Mouse (Mus musculus): ENCODE results near the gene Nrip1. TPM values are rescaled to one million over a fixed set of nuclear protein-coding genes. Genes with fewer than 3 reads are reported as not detected.

Gene Nrip1
- polyA plus RNA-seq, 1 experiment from 2014 or later = 29.0 TPM

- Histone ChIP-seq H3K4me1 (ENCODE audit: control insufficient read depth, insufficient read depth, low read length) (no peaks in the 10 kb centered on the region), H3K4me3 (ENCODE audit: low read depth, low read length) (no peak overlapping the region), H3K4me2 (ENCODE audit: low read depth, low read length) (no peak overlapping the region), H3K36me3 (replicated peaks; ENCODE audit: control insufficient read depth, insufficient read depth, low read depth, low read length) (no peaks in the 10 kb centered on the region), H3K9ac (replicated peaks; ENCODE audit: low read length) (no peak overlapping the region), H3K27ac (replicated peaks; ENCODE audit: low read depth, low read length) (no peak overlapping the region), H3K9me3 (replicated peaks; ENCODE audit: control insufficient read depth, low read length) (no peaks in the 10 kb centered on the region), H3K27me3 (ENCODE audit: control insufficient read depth, insufficient read depth, low read length) (no peaks in the 10 kb centered on the region)
- no peak for ATAC-seq (replicated peaks; ENCODE audit: insufficient number of reproducible peaks, low FRiP score, low TSS enrichment, low read depth)
- 84% methylated on average over 18 of the region's 18 CpGs for WGBS
- no peak for DNase-seq (ENCODE audit: low spot score)
Observed at GRCm38 (mm10) chr16:76249345-76250091, 124.1 kb downstream of the Nrip1 start.

- Histone ChIP-seq H3K4me2 (ENCODE audit: low read depth, low read length) (no peak overlapping the region), H3K9me3 (replicated peaks; ENCODE audit: control insufficient read depth, low read length) (no peaks in the 10 kb centered on the region), H3K4me3 (ENCODE audit: low read depth, low read length) (no peak overlapping the region), H3K36me3 (replicated peaks; ENCODE audit: control insufficient read depth, insufficient read depth, low read depth, low read length) (no peaks in the 10 kb centered on the region), H3K27ac (replicated peaks; ENCODE audit: low read depth, low read length) (no peak overlapping the region), H3K9ac (replicated peaks; ENCODE audit: low read length) (no peak overlapping the region), H3K27me3 (ENCODE audit: control insufficient read depth, insufficient read depth, low read length) (no peaks in the 10 kb centered on the region), H3K4me1 (ENCODE audit: control insufficient read depth, insufficient read depth, low read length) (no peaks in the 10 kb centered on the region)
- ATAC-seq (replicated peaks; ENCODE audit: insufficient number of reproducible peaks, low FRiP score, low TSS enrichment, low read depth) (no peak), DNase-seq (ENCODE audit: low spot score) (no peak)
- 90% methylated on average over 2 of the region's 2 CpGs for WGBS
Observed at GRCm38 (mm10) chr16:76242850-76243249, 130.8 kb downstream of the Nrip1 start.

- H3K9me3 ChIP-seq (replicated peaks; ENCODE audit: control insufficient read depth, low read length) = no peaks in the 10 kb centered on the region
- H3K9ac ChIP-seq (replicated peaks; ENCODE audit: low read length) = no peak overlapping the region
- no peak overlapping the region for H3K4me3 ChIP-seq (ENCODE audit: low read depth, low read length)
- no peak for DNase-seq (ENCODE audit: low spot score)
- H3K27me3 ChIP-seq (ENCODE audit: control insufficient read depth, insufficient read depth, low read length) = no peaks in the 10 kb centered on the region
- ATAC-seq (replicated peaks; ENCODE audit: insufficient number of reproducible peaks, low FRiP score, low TSS enrichment, low read depth) = no peak
- WGBS = 83% methylated on average over 4 of the region's 4 CpGs
- H3K4me2 ChIP-seq (ENCODE audit: low read depth, low read length) = no peak overlapping the region
- H3K36me3 ChIP-seq (replicated peaks; ENCODE audit: control insufficient read depth, insufficient read depth, low read depth, low read length) = no peaks in the 10 kb centered on the region
- no peak overlapping the region for H3K27ac ChIP-seq (replicated peaks; ENCODE audit: low read depth, low read length)
- H3K4me1 ChIP-seq (ENCODE audit: control insufficient read depth, insufficient read depth, low read length) = no peaks in the 10 kb centered on the region
Observed at GRCm38 (mm10) chr16:76241266-76241665, 132.4 kb downstream of the Nrip1 start.

- H3K27me3 ChIP-seq (ENCODE audit: control insufficient read depth, insufficient read depth, low read length) = no peaks in the 10 kb centered on the region
- WGBS = 47% methylated on average over 8 of the region's 8 CpGs
- H3K9ac ChIP-seq (replicated peaks; ENCODE audit: low read length) = no peak overlapping the region
- peak; percentile 36 for DNase-seq (ENCODE audit: low spot score)
- no peaks in the 10 kb centered on the region for H3K4me1 ChIP-seq (ENCODE audit: control insufficient read depth, insufficient read depth, low read length)
- H3K9me3 ChIP-seq (replicated peaks; ENCODE audit: control insufficient read depth, low read length) = no peaks in the 10 kb centered on the region
- H3K4me3 ChIP-seq (ENCODE audit: low read depth, low read length) = no peak overlapping the region
- H3K4me2 ChIP-seq (ENCODE audit: low read depth, low read length) = no peak overlapping the region
- H3K36me3 ChIP-seq (replicated peaks; ENCODE audit: control insufficient read depth, insufficient read depth, low read depth, low read length) = no peaks in the 10 kb centered on the region
- ATAC-seq (replicated peaks; ENCODE audit: insufficient number of reproducible peaks, low FRiP score, low TSS enrichment, low read depth) = no peak
- H3K27ac ChIP-seq (replicated peaks; ENCODE audit: low read depth, low read length) = no peak overlapping the region
Observed at GRCm38 (mm10) chr16:76239353-76239752, 134.3 kb downstream of the Nrip1 start.

GRCm38 (mm10) chr16:76238784-76239183 lies 134.8 kb downstream of the Nrip1 start:
- Histone ChIP-seq H3K4me2 (ENCODE audit: low read depth, low read length) (no peak overlapping the region), H3K4me1 (ENCODE audit: control insufficient read depth, insufficient read depth, low read length) (no peaks in the 10 kb centered on the region), H3K36me3 (replicated peaks; ENCODE audit: control insufficient read depth, insufficient read depth, low read depth, low read length) (no peaks in the 10 kb centered on the region), H3K9ac (replicated peaks; ENCODE audit: low read length) (no peak overlapping the region), H3K4me3 (ENCODE audit: low read depth, low read length) (no peak overlapping the region), H3K9me3 (replicated peaks; ENCODE audit: control insufficient read depth, low read length) (no peaks in the 10 kb centered on the region), H3K27me3 (ENCODE audit: control insufficient read depth, insufficient read depth, low read length) (no peaks in the 10 kb centered on the region), H3K27ac (replicated peaks; ENCODE audit: low read depth, low read length) (no peak overlapping the region)
- ATAC-seq (replicated peaks; ENCODE audit: insufficient number of reproducible peaks, low FRiP score, low TSS enrichment, low read depth) (no peak), DNase-seq (ENCODE audit: low spot score) (no peak)
- WGBS = 85% methylated on average over 4 of the region's 4 CpGs
